Mouse (Mus musculus) embryonic fibroblast, embryonic 13.5 days (primary cell): ENCODE measurements around the gene 2310007B03Rik. TPM values are rescaled to one million over a fixed set of nuclear protein-coding genes. Genes with fewer than 3 reads are reported as not detected.

Experiments
- H3K27ac ChIP-seq: 2 replicates; pipeline ENCODE4 v1.5.1; 2012; ENCODE audit warnings: low read length, control low read depth, inconsistent platforms; ENCODE audit not compliant: insufficient read depth
- H3K4me1 ChIP-seq: 2 replicates; pipeline ENCODE4 v1.6.1; 2011; ENCODE audit warnings: low read length; ENCODE audit not compliant: control insufficient read depth, insufficient read depth
- H3K4me3 ChIP-seq: 2 replicates; pipeline ENCODE4 v1.5.1; 2011; ENCODE audit warnings: mild to moderate bottlenecking, control low read depth, low read length; ENCODE audit not compliant: insufficient read depth
- CTCF ChIP-seq: IDR thresholded peaks from 2 replicates; pipeline ENCODE4 v1.5.1; 2011; ENCODE audit warnings: mild to moderate bottlenecking, control low read depth, low read length, moderate library complexity, borderline replicate concordance; ENCODE audit not compliant: insufficient read depth
- POLR2A ChIP-seq: IDR thresholded peaks from 2 replicates; pipeline ENCODE4 v1.6.1; 2011; ENCODE audit warnings: low read depth, mild to moderate bottlenecking, control low read depth, low read length, moderate library complexity
- polyA plus RNA-seq: library from polyadenylated mRNA; stranded (reverse); fragments of >200 nt; gene quantifications from 2 replicates; pipeline ENCODE4 v1.2.4, GENCODE M21; 2011; ENCODE audit warnings: low read depth; ENCODE audit not compliant: missing spikeins, insufficient read length

The 2310007B03Rik gene
- polyA plus RNA-seq, 1 experiment = not detected

DNA sequence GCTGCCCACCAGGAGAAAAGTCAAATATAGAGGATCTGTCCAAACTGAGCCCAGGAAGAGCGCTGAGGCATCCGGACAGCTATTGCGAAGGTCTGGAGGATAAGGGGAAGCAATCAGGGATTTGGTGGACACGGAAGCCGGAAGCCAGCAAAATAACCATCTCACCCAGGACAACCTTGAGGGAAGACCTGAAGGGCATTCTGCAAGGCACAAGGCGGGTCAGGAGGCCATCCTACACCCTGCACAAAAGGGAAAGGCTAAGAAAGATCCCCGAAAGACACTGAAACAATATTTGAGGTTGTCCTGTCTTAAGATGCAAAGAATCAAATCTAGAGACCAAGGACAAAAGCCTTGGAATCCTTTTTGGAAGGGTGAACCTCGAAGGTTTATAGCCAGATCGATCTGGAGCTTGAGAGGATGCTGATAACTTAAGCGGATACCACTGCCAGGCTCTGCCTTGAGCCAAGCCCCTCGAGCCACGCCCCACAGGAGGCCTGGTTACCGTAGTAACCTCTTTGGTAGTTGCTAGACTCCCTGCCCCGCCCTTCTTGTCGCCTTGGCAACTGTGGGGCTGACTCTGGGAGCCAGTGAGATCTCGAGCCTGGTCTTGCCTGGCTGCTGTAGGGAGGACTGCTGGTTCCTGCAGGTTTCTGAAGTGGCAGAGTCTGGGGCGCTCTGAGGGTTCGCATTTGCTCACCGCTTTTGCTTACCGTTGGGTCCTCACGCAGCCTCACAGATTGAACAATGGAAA is 45.9 kb downstream of the 2310007B03Rik start:
- Histone ChIP-seq H3K4me3 (peak overlapping the region; percentile 40), H3K4me1 (no peaks in the 10 kb centered on the region), H3K27ac (no peak overlapping the region)
- TF ChIP-seq CTCF (no peak), POLR2A (no peak)

DNA sequence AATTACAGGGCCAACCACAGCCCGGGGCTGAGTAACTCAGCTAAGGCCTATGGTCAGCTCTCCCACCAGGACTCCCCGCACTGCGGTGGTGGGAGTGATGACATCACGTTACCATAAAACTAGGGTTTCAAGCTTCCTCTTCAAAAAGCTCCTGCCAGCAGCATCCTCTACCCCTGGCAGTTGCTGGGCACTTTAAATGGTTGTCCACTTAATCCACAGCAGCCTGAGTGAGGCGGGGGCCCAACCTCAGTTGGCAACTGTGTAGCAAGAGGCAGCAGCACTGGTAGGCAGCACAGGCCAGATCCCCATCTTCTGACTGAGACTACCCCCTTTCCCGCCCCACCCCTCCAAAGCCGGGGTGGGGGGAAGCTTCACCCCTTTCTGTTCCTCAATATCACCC is 58.0 kb downstream of the 2310007B03Rik start:
- Histone ChIP-seq H3K4me3 (no peak overlapping the region), H3K4me1 (no peaks in the 10 kb centered on the region), H3K27ac (no peak overlapping the region)
- no peak for TF ChIP-seq POLR2A
- TF ChIP-seq CTCF = no peak

DNA sequence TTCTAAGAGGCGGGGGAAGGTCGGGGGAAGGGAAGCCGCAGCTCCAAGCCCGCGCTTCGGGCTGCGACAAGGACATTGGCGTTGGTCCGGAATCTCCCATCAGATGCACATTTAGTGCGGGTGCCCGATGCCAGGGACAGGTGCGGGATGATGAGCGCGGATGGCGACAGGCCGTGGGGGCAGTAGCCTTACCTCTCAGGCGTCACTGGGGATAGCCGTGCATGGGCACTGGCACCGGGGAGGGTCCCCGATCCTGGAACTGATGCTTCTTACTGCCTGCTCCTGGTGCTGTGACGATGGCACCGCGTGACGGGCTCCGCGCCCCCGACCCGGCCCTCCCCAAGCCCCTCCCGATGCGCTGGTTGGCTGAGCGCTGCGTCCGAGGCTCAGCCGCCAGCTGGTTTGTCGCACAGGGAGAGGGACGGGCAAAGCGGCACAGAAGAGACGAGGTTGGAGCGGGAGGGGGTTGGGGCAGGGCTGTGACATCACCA is 59.1 kb downstream of the 2310007B03Rik start, which contains the start of gene Kif1a:
Gene Kif1a (minus strand): TSS at position 381 of the 491 bp plus-strand sequence.
- Histone ChIP-seq H3K4me1 (no peaks in the 10 kb centered on the region), H3K27ac (no peak within 1 kb of the TSS), H3K4me3 (peak within 1 kb of the TSS; percentile 54)
- TF ChIP-seq POLR2A (peak; percentile 70), CTCF (no peak)

Other genes starting within 250 kb of the 2310007B03Rik start
- 9.4 and 11.1 TPM in 2 replicates for gene Capn10, start 226.6 kb downstream of the 2310007B03Rik start, polyA plus RNA-seq
- 0.21 and 0.58 TPM in 2 replicates for gene Gpr35, start 210.1 kb downstream of the 2310007B03Rik start, polyA plus RNA-seq
- not detected in 2 replicates for gene Aqp12, start 154.6 kb downstream of the 2310007B03Rik start, polyA plus RNA-seq
- 29.3 and 42.6 TPM in 2 replicates for gene Kif1a, start 59.0 kb downstream of the 2310007B03Rik start, polyA plus RNA-seq
- not detected in 2 replicates for gene Agxt, start 25.7 kb downstream of the 2310007B03Rik start, polyA plus RNA-seq
- 0.20 and 0.32 TPM in 2 replicates for gene Crocc2, start 7.8 kb upstream of the 2310007B03Rik start, polyA plus RNA-seq
- 21.8 and 35.2 TPM in 2 replicates for gene Sned1, start 74.9 kb upstream of the 2310007B03Rik start, polyA plus RNA-seq
- gene Mterf4, start 145.0 kb upstream of the 2310007B03Rik start, polyA plus RNA-seq = 15.9 and 18.0 TPM in 2 replicates
- 46.8 and 49.1 TPM in 2 replicates for gene Ppp1r7, start 181.9 kb upstream of the 2310007B03Rik start, polyA plus RNA-seq
- 7.4 and 11.2 TPM in 2 replicates for gene Pask, start 182.5 kb upstream of the 2310007B03Rik start, polyA plus RNA-seq
- 0.23 and 0.40 TPM in 2 replicates for gene Ano7, start 213.0 kb upstream of the 2310007B03Rik start, polyA plus RNA-seq